Comparison of ENCODE assay signal across 8 mouse cellular contexts in genomic region chr7:15955509-15955908, GRCm38 (mm10). TPM values are rescaled to one million over a fixed set of nuclear protein-coding genes. Genes with fewer than 3 reads are reported as not detected.
A peak's percentile ranks its signal among the peaks of the same experiment; 100 is the strongest.
DNase-seq lines count a peak whose midpoint lies in the region; ATAC-seq and TF ChIP-seq lines count a peak whose summit lies in the region.

No protein-coding gene starts in this region.

- peak overlapping the region; percentile 35; the same call in 1 of the 2 replicates for H3K9ac ChIP-seq in limb, embryonic 13.5 days
- no peak overlapping the region for H3K9ac ChIP-seq in midbrain, embryonic 15.5 days

- DNase-seq in gastrocnemius, adult 2 months, result peak; percentile 42
- no peak for DNase-seq in gastrocnemius, adult 8-10 months (ENCODE audit: low spot score in 2 of 2)
- DNase-seq in heart, embryonic 10.5 days (ENCODE audit: low spot score), result no peak
- DNase-seq in right cerebral cortex, adult 18-20 months, result no peak
- no peak for DNase-seq in thymus, postnatal 25 days
- no peak for DNase-seq in ovary, adult 18-20 months (ENCODE audit: low spot score)

- H3K4me1 ChIP-seq in heart, embryonic 10.5 days, result peaks cover 24% of the 10 kb centered on the region
- H3K4me1 ChIP-seq in limb, embryonic 13.5 days, result peaks cover 11% of the 10 kb centered on the region
- H3K4me1 ChIP-seq in midbrain, embryonic 15.5 days, result no peaks in the 10 kb centered on the region

- H3K4me3 ChIP-seq in gastrocnemius, adult 2 months, result peak overlapping the region; percentile 57
- H3K4me3 ChIP-seq in heart, embryonic 10.5 days, result peak overlapping the region; percentile 55
- peak overlapping the region; percentile 17 for H3K4me3 ChIP-seq in limb, embryonic 13.5 days
- no peak overlapping the region for H3K4me3 ChIP-seq in midbrain, embryonic 15.5 days

- H3K27me3 ChIP-seq in heart, embryonic 10.5 days (ENCODE audit: insufficient read depth, poor library complexity, severe bottlenecking), result no peaks in the 10 kb centered on the region
- H3K27me3 ChIP-seq in limb, embryonic 13.5 days, result peaks cover 23% of the 10 kb centered on the region
- H3K27me3 ChIP-seq in midbrain, embryonic 15.5 days (replicated peaks), result no peaks in the 10 kb centered on the region

- 0 out of 2 replicates have a peak, but pooled peaks cover 4% of the 10 kb centered on the region for H3K9me3 ChIP-seq in heart, embryonic 10.5 days
- H3K9me3 ChIP-seq in limb, embryonic 13.5 days, result 0 out of 2 replicates have a peak, but pooled peaks cover 5% of the 10 kb centered on the region
- no peaks in the 10 kb centered on the region for H3K9me3 ChIP-seq in midbrain, embryonic 15.5 days

- peak overlapping the region; percentile 85 for H3K27ac ChIP-seq in gastrocnemius, adult 2 months
- peak overlapping the region; percentile 73 for H3K27ac ChIP-seq in heart, embryonic 10.5 days
- H3K27ac ChIP-seq in limb, embryonic 13.5 days, result no peak overlapping the region
- H3K27ac ChIP-seq in midbrain, embryonic 15.5 days, result no peak overlapping the region

- intact Hi-C loops in gastrocnemius, adult 2 months (cut with DNase I), result no loop called here

- peak overlapping the region; percentile 55 for H3K4me2 ChIP-seq in limb, embryonic 13.5 days (replicated peaks)
- H3K4me2 ChIP-seq in midbrain, embryonic 15.5 days, result peak overlapping the region; percentile 34

- peaks cover 42% of the 10 kb centered on the region for H3K36me3 ChIP-seq in heart, embryonic 10.5 days
- H3K36me3 ChIP-seq in limb, embryonic 13.5 days, result peaks cover 50% of the 10 kb centered on the region
- no peaks in the 10 kb centered on the region for H3K36me3 ChIP-seq in midbrain, embryonic 15.5 days (replicated peaks)

- no peak for ATAC-seq in limb, embryonic 13.5 days (ENCODE audit: low FRiP score, low read depth)
- no peak for ATAC-seq in midbrain, embryonic 15.5 days (replicated peaks)

- WGBS in heart, embryonic 10.5 days, result 14% methylated on average over 7 of the region's 7 CpGs
- WGBS in limb, embryonic 13.5 days, result 17% methylated on average over 7 of the region's 7 CpGs
- 18% methylated on average over 7 of the region's 7 CpGs for WGBS in midbrain, embryonic 15.5 days

- no peak for TF ChIP-seq CTCF in gastrocnemius, adult 2 months (IDR thresholded peaks at IDR 0.05)

RNA-seq across cellular contexts. Expression of gene Nop53, which starts 9.6 kb away (rescaled TPM):
- 10 to 100 TPM; 85.7 to 97.4 TPM for total RNA-seq in gastrocnemius, adult 2 months (2021)
- 10 to 100 TPM; 76.2 to 96.3 (median 82.3) TPM for total RNA-seq in gastrocnemius, adult 8-10 months (2022)
- 136 and 152 TPM in 2 replicates for polyA plus RNA-seq in heart, embryonic 10.5 days (2016; fragmentation: Nextera tagmentation; extraction: Ambion mirVana)
- 184 and 201 TPM in 2 replicates for polyA plus RNA-seq in limb, embryonic 13.5 days (2015; fragmentation: Nextera tagmentation; extraction: Ambion mirVana)
- polyA plus RNA-seq in midbrain, embryonic 15.5 days (2015; fragmentation: Nextera tagmentation; extraction: Ambion mirVana), result 114 and 126 TPM in 2 replicates

RNA-seq across cellular contexts. Expression of gene Ehd2, which starts 11.9 kb away (rescaled TPM):
- 10 to 100 TPM; 31.4 to 38.7 TPM for total RNA-seq in gastrocnemius, adult 2 months (2021)
- total RNA-seq in gastrocnemius, adult 8-10 months (2022), result 10 to 100 TPM; 23.7 to 32.7 (median 28.2) TPM
- 22.1 and 26.2 TPM in 2 replicates for polyA plus RNA-seq in heart, embryonic 10.5 days (2016; fragmentation: Nextera tagmentation; extraction: Ambion mirVana)
- 25.3 and 29.9 TPM in 2 replicates for polyA plus RNA-seq in limb, embryonic 13.5 days (2015; fragmentation: Nextera tagmentation; extraction: Ambion mirVana)
- polyA plus RNA-seq in midbrain, embryonic 15.5 days (2015; fragmentation: Nextera tagmentation; extraction: Ambion mirVana), result 4.6 and 5.8 TPM in 2 replicates

RNA-seq across cellular contexts. Expression of gene Selenow, which starts 33.3 kb away (rescaled TPM):
- 1,000 to 10,000 TPM; 1,391 to 1,893 TPM for total RNA-seq in gastrocnemius, adult 2 months (2021)
- total RNA-seq in gastrocnemius, adult 8-10 months (2022), result 1,000 to 10,000 TPM; 1,735 to 2,070 (median 1,829) TPM
- polyA plus RNA-seq in heart, embryonic 10.5 days (2016; fragmentation: Nextera tagmentation; extraction: Ambion mirVana), result 750 and 752 TPM in 2 replicates
- polyA plus RNA-seq in limb, embryonic 13.5 days (2015; fragmentation: Nextera tagmentation; extraction: Ambion mirVana), result 943 and 963 TPM in 2 replicates
- polyA plus RNA-seq in midbrain, embryonic 15.5 days (2015; fragmentation: Nextera tagmentation; extraction: Ambion mirVana), result 1,365 and 1,414 TPM in 2 replicates

Comparison
In these comparisons a context has a peak if more than half of its experiments do, and no peak if none do; other contexts are left out.
1. H3K27ac ChIP-seq: peak in gastrocnemius, adult 2 months (single experiment) and heart, embryonic 10.5 days (single experiment); none in limb, embryonic 13.5 days (single experiment) and midbrain, embryonic 15.5 days (single experiment).